Mouse (Mus musculus): Measurements from ENCODE around the gene Cox10. TPM values are rescaled to one million over a fixed set of nuclear protein-coding genes. Genes with fewer than 3 reads are reported as not detected.
A peak's percentile ranks its signal among the peaks of the same experiment; 100 is the strongest.

Cox10 gene
- total RNA-seq, 1 experiment from 2014 or later, result 13.1 TPM

DNA sequence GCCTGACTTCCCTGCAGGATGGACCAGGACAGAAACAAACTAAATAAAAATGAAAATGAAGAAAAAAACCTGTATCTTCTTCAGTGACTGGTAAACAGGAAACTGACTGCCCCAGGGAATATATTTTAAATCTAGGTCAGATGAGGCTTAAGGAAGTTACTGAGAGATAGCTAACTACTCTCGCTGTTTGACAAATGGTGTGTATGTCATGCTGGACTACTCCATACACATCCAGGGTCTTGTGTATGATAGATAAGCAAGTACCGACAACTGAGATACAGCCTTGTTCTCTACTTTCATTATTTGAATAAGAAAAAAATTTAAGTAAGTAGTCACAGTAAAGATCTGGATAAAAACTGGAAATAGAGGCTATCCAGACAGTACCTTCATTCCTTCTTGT, 20.0 kb downstream of the Cox10 start:
- ATAC-seq (replicated peaks in 1 of 2; ENCODE audit: insufficient read depth in 1 of 2, low FRiP score in 2 of 2, low TSS enrichment in 1 of 2, low read depth in 1 of 2, poor library complexity in 2 of 2, severe bottlenecking in 2 of 2), result no peak

DNA sequence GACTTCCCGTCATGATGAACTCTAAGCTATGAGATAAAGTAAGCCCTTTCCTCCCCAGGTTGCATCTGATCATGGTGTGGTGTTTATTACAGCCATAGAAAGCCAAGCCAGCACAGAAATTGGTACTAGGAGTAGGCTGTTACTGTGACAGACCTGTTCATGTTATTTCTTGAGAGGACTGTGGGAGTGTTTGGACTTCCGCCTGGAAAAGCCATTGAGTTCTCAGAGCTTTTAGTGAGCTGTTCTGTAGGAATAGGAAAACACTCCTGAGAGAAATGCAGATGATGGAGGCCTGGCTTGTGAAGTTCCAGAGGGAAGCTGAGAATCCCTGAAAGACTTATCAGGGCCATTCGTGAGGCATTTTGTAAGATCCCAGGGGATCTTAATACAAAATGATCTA, 20.8 kb downstream of the Cox10 start:
- no peak for ATAC-seq (replicated peaks in 1 of 2; ENCODE audit: insufficient read depth in 1 of 2, low FRiP score in 2 of 2, low TSS enrichment in 1 of 2, low read depth in 1 of 2, poor library complexity in 2 of 2, severe bottlenecking in 2 of 2)

DNA sequence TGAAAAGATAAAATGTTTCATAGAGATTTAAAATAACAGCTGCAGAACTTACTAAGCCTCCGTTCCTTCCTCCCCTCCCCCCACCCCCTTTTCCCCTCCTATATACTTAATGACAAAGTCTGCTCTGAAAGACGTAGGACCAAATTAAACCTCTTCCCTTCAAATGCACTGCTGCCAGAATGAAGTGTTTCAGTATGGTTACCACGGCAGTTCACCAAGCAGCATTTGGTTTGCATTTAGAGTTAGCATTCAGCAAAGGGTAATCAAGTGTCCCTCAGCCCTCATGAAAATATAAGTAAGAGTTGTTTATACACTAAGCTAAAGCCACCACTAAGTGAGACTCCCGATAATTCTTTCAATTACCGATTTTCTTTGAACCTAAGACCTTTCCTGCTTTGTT, 25.9 kb downstream of the Cox10 start:
- no peak for ATAC-seq (replicated peaks in 1 of 2; ENCODE audit: insufficient read depth in 1 of 2, low FRiP score in 2 of 2, low TSS enrichment in 1 of 2, low read depth in 1 of 2, poor library complexity in 2 of 2, severe bottlenecking in 2 of 2)

DNA sequence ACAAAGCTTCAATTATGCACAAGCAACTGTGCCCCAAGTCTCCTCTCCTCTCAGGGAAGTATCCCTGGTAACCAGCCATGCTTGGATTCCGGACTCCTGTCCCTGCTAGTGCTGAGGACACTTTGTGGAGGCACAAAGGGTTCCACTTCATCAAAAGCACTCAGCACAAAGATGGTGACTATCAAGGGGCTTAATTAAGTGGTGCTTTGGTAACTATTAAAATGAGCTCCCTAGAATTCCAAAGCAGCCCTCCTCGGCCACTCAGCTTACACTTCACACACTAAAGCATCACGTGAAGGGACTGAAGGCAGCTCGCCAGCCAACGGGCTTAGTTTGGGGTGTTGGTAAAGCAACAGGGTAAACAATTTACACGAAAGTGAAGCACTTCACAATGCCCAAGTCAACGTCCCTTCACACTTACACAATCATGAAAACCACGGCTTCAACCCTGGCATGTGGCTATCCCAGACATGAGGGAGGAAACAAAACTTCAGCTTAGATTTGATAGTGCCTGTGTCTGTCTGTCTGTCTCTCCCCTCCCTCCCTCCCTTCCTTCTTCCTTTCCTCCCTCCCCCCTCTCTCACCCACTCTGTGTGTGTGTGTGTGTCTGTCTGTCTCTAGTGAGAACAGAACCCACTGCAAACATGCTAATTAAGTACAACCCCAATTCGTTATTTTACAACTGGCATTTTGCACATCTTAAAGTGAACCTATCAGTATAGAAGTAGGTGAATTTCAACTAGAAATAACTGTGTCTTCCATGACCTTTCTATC, 27.9 kb downstream of the Cox10 start:
- ATAC-seq (replicated peaks in 1 of 2; ENCODE audit: insufficient read depth in 1 of 2, low FRiP score in 2 of 2, low TSS enrichment in 1 of 2, low read depth in 1 of 2, poor library complexity in 2 of 2, severe bottlenecking in 2 of 2), result no peak

DNA sequence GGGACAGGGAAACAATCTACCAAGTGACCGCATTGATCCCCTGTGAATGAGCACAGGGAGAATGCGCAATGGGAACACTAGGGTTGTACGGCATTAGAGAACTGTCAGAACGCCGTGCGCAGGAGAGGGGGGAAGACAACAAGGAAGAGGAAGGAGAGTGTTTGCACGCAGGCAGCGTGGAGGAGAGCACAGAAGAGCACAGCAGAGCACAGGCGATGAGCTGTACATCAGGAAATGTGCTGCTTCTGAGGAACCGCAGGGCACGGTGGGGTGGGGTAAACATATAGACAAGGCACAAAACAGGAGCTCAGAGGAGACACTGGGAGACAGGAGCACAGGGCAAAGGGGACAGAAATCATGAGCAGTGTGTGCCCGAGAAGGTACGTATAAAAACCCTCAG, 31.8 kb downstream of the Cox10 start:
- ATAC-seq (replicated peaks in 1 of 2; ENCODE audit: insufficient read depth in 1 of 2, low FRiP score in 2 of 2, low TSS enrichment in 1 of 2, low read depth in 1 of 2, poor library complexity in 2 of 2, severe bottlenecking in 2 of 2), result no peak

DNA sequence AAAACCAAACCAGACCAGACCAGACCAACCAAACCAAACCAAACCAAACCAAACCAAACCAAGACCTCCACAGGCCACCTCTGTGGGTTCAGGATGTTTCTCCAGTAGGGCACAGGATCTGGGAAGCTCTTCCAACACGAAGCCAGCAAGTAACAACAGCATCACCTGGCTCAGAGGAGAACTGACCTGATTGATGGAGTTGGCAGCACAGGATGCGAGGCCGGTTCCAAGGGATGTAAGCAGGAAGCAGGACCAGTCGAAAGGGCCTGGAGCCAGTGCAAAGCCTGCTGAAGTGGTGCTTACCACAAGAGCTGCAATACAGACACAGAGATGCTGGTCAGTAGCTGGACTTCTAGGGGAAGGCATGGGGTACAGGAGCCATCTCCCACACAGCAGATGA, 34.2 kb downstream of the Cox10 start:
- no peak for ATAC-seq (replicated peaks in 1 of 2; ENCODE audit: insufficient read depth in 1 of 2, low FRiP score in 2 of 2, low TSS enrichment in 1 of 2, low read depth in 1 of 2, poor library complexity in 2 of 2, severe bottlenecking in 2 of 2)

DNA sequence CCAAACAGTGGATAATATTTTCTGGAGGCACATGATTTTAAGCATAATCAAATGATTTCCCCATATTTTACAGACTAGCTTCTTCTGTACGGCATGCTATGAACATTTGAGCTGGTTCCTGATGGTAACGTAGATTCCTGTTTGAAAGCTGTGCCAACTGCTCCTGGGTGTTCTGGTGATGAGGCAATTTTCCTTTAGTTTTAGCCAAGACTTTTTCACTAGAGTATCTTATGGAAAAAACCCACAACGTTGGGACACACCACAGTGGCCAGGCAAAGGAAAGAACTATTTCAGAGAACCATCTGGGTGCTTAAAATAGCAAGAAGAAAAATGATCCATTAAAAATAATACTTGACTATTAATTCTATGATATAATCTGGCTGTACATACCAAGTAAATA, 35.2 kb downstream of the Cox10 start:
- no peak for ATAC-seq (replicated peaks in 1 of 2; ENCODE audit: insufficient read depth in 1 of 2, low FRiP score in 2 of 2, low TSS enrichment in 1 of 2, low read depth in 1 of 2, poor library complexity in 2 of 2, severe bottlenecking in 2 of 2)

DNA sequence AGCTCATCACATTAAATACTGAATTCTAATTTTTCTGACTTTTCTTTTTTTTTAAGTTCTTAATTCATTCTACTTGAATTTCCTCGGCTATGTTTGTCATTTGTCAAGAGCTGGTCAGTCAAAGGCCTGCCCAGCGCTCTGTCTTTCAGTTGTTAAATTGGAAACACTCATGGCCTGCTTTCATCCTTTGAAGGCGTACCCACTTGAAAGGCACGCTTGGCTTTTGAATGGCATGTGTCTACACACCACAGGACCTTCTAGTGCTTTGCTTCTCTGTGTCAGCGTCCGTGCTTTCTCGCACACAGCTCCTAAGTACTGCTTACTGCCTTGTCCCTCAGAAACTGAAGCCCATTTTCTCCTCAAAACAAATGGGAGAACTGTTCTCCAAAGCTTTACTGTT, 38.0 kb downstream of the Cox10 start:
- ATAC-seq (replicated peaks in 1 of 2; ENCODE audit: insufficient read depth in 1 of 2, low FRiP score in 2 of 2, low TSS enrichment in 1 of 2, low read depth in 1 of 2, poor library complexity in 2 of 2, severe bottlenecking in 2 of 2), result no peak

DNA sequence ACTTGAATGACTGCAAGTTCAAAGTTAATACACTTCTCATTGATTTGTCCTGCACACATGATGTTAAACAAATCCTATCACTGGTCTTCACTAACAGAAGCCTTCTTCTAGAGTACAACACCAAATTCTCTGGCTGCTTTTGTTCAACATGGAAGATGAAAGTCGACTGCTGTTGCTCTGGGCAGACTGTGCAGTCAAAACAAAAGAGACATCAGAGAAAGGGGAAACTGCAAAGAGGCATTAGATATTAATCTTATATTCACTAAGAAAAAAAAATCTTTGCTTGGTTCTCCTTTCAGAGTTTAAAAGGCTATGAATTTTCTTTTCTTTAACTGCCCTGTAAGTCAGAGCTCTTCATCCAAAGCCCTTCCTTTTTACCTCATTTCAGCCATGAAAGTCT, 39.7 kb downstream of the Cox10 start:
- ATAC-seq (replicated peaks in 1 of 2; ENCODE audit: insufficient read depth in 1 of 2, low FRiP score in 2 of 2, low TSS enrichment in 1 of 2, low read depth in 1 of 2, poor library complexity in 2 of 2, severe bottlenecking in 2 of 2), result no peak

DNA sequence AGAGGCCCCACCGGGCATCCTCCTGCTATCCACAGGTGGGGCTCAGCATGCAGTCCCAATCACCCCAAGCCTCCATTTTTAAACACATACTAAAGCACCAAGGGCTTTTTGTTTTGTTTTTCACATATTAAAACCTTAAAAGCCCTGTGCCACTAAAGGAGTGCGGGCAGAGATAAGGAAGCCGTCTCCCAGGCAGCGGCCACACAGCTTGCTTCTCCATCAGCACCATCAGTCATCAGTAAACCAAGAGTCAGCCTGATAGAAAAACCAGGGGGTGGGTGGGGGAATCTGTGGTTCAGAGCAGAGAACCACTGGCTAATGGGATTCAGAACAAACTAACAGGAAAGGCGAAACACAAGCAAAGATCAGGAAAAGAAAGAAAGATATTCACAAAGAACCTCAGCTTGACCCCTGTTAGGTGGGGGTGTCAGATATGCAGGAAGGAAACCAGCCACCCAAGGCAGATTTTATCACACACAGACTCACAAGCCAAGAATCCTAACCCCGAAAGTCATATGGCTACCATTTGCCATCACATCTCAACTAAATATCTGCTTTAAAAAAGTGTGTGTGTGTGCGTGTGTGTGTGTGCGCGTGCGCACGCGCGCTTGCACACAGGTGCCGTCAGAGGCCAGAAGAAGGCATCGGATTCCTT, 41.7 kb downstream of the Cox10 start:
- ATAC-seq (replicated peaks in 1 of 2; ENCODE audit: insufficient read depth in 1 of 2, low FRiP score in 2 of 2, low TSS enrichment in 1 of 2, low read depth in 1 of 2, poor library complexity in 2 of 2, severe bottlenecking in 2 of 2), result peak; percentile 86 to 87

DNA sequence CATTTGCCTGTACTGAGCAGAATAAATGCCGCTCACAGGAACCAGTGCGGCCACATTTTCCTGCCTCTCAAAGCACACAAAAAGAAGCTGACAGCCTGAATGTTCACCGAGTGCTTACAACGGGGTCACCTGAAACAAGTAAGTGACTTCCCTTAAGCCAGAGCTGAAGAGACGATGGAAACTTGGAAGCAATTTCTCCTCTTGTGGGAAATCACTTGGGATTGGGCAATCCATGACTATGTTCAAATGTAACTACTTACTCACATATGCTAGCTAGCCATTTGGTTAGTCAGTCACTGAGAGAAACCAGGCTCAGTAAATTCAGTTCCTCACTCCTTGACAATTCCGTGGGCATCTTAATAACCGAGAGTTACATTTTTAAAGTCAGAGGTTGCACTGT, 43.0 kb downstream of the Cox10 start:
- ATAC-seq (replicated peaks in 1 of 2; ENCODE audit: insufficient read depth in 1 of 2, low FRiP score in 2 of 2, low TSS enrichment in 1 of 2, low read depth in 1 of 2, poor library complexity in 2 of 2, severe bottlenecking in 2 of 2), result no peak

DNA sequence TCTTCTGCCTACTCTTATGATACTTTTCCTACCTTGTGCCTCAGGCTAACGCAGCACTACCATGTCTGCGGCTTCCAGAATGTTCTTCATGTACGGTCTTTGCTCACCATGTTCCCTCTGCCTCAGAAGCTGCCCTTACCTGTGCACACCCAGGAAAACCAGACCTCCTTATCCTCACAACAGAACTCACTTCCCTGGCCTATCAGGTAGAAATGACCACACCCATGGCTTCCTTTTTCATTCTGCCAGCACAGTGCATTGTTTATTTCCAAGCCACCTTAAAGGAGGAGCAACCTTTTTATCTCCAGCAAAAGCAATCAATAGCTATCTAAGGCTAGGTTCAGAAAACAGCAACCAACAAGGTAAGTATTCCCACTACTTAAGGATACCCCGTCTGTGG, 43.6 kb downstream of the Cox10 start:
- no peak for ATAC-seq (replicated peaks in 1 of 2; ENCODE audit: insufficient read depth in 1 of 2, low FRiP score in 2 of 2, low TSS enrichment in 1 of 2, low read depth in 1 of 2, poor library complexity in 2 of 2, severe bottlenecking in 2 of 2)

DNA sequence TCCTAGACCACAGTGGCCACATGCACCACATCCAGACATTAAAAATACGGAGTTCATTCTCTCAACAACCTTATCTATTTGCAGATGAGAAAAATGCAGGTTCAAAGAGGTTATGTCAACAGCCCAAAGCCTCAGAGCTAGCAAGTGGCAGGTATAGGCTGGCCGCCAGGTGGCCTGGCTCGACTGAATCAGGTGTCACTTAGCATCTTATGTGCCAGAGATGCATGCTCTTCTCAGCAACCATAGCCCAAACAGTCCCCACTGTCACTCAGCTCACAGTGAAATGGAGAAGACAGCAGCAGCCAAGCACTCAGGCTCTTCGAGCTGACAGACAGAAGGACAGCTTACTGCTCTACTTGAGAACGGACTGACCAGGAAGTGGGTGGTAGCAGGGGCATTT, 44.6 kb downstream of the Cox10 start:
- no peak for ATAC-seq (replicated peaks in 1 of 2; ENCODE audit: insufficient read depth in 1 of 2, low FRiP score in 2 of 2, low TSS enrichment in 1 of 2, low read depth in 1 of 2, poor library complexity in 2 of 2, severe bottlenecking in 2 of 2)

DNA sequence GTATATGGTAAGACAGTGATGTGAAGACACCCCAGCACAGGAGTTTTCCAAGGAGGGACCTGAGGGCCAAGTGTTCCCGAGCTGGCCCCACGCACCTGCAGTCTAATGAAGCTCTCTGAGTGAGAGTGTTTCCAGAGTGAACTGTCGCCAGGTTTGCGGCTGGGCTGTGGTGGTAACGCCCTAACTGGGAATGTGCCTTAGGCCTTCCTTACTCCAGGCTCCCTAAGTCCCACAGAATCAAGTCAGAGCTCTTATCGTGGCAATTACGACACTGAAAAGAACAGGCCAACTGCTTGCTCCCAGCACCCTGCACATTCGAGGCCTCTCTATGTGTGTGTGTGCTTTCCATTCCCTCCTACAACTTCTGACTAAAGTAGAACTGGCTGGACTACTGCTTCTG, 51.8 kb downstream of the Cox10 start:
- no peak for ATAC-seq (replicated peaks in 1 of 2; ENCODE audit: insufficient read depth in 1 of 2, low FRiP score in 2 of 2, low TSS enrichment in 1 of 2, low read depth in 1 of 2, poor library complexity in 2 of 2, severe bottlenecking in 2 of 2)

DNA sequence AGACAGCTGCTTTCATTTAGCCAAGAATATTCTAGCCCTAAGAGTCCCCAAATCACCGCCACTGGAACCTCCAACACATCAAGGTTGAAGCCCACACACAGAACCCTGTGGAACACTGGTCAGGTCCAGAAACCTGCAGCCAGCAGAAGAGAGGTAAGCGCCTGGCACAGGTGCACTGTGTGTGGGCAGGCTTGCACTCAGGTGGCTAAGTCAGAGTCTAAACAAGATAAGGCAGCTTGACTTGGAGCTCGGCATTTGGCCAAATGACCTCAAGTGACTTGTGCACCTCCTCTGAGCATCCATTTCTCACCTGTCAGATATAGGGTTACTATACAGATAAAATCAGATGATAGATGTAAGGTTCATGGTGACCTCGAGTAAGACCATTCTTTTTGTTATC, 53.4 kb downstream of the Cox10 start:
- no peak for ATAC-seq (replicated peaks in 1 of 2; ENCODE audit: insufficient read depth in 1 of 2, low FRiP score in 2 of 2, low TSS enrichment in 1 of 2, low read depth in 1 of 2, poor library complexity in 2 of 2, severe bottlenecking in 2 of 2)

DNA sequence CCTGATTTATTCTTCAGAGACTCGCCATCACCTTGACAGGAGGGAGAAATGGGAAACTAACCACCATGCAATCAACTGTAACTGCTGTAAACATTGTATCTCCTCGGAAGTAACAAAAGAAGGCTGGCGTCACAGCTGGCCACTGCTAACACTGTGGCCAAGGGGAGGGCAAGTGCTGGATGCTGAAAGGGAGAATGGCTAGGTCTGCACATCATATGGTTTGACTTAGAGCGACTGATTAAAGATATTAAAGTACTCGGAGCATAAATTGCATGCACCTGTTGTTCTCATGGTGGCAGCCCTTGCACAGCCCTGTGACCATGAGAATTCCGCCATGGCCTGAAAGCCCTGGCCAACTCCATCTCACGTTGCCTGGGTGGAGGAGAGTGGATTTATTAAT, 54.7 kb downstream of the Cox10 start:
- no peak for ATAC-seq (replicated peaks in 1 of 2; ENCODE audit: insufficient read depth in 1 of 2, low FRiP score in 2 of 2, low TSS enrichment in 1 of 2, low read depth in 1 of 2, poor library complexity in 2 of 2, severe bottlenecking in 2 of 2)

DNA sequence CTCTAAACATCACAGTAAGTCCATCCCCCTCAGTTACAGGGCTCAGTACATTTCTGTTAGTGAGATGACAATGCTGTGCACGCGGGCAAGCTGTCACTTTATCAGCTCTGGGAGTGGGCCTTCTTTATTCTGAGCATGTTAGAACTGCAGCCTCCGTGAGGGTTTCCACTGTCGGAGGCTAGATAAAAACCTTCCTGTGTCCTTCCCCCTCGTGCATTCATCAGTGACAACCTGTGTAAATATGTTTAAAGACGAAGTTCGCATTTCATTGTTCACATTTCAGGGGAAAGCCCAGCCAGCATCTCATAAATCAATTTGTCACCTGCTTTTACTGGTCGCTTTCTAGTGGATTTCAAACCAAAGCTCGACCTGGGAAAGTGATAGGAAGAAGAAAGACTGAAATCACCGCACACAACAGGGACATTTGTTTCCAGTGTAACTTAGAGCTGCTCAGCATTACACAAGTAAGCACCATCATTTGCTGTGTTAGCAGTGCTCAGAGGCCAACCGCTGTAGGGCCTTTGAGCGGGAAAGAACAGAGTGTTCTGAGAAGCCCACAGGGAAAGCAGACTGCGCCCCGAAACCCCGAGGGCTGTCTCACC, 55.8 kb downstream of the Cox10 start:
- no peak for ATAC-seq (replicated peaks in 1 of 2; ENCODE audit: insufficient read depth in 1 of 2, low FRiP score in 2 of 2, low TSS enrichment in 1 of 2, low read depth in 1 of 2, poor library complexity in 2 of 2, severe bottlenecking in 2 of 2)

DNA sequence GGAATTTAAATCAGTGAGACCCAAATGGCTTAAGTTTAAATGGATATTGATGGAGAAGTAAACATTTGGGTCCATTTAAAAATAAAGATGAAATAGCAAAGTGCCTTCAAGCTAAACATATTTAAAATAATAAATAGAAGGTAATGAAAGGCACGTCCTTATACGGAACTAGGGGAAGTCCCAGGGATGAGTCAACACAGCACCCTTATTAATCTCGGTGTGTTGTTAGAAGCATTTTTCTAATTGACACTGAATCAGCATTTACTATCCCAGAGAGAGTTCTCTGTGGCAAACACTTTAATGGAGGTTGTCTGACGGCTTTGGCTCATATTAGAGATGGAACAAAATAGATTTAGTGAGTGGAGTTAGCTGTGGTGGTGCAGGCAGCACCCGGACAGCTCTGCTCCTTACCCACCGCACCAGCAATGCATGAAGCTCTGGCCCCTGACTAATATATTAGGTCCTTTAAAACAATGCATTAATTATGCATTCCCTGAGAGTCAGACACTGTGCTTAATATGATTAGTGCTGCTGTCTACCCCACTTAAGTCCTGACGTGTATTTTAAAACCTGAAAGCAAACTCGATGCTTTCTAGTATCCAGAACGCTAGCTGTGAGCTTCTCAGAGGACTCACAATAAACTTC, 56.7 kb downstream of the Cox10 start:
- no peak for ATAC-seq (replicated peaks in 1 of 2; ENCODE audit: insufficient read depth in 1 of 2, low FRiP score in 2 of 2, low TSS enrichment in 1 of 2, low read depth in 1 of 2, poor library complexity in 2 of 2, severe bottlenecking in 2 of 2)
